Mouse (Mus musculus) heart, embryonic 10.5 days (tissue): ENCODE results near the gene Gipc3. TPM values are rescaled to one million over a fixed set of nuclear protein-coding genes. Genes with fewer than 3 reads are reported as not detected.

Source experiments
- DNase-seq: peaks from one replicate; pipeline ENCODE4 v3.0.0-alpha.2; 2017; ENCODE audit warnings: low spot score
- H3K27ac ChIP-seq: fragments of 300-500 bp; sonication (generic); 2 replicates; pipeline ENCODE4 v1.5.1; 2016; ENCODE audit warnings: mild to moderate bottlenecking
- H3K27me3 ChIP-seq: fragments of 300-500 bp; sonication (generic); 2 replicates; pipeline ENCODE4 v1.6.1; 2016; ENCODE audit warnings: mild to moderate bottlenecking; ENCODE audit not compliant: poor library complexity, insufficient read depth, severe bottlenecking
- H3K36me3 ChIP-seq: fragments of 300-500 bp; sonication (generic); 2 replicates; pipeline ENCODE4 v1.6.1; 2016; ENCODE audit warnings: mild to moderate bottlenecking, moderate library complexity
- H3K4me1 ChIP-seq: fragments of 300-500 bp; sonication (generic); 2 replicates; pipeline ENCODE4 v1.6.1; 2016; ENCODE audit warnings: mild to moderate bottlenecking
- H3K4me3 ChIP-seq: fragments of 300-500 bp; sonication (generic); 2 replicates; pipeline ENCODE4 v1.5.1; 2016; ENCODE audit warnings: mild to moderate bottlenecking, moderate library complexity
- H3K9me3 ChIP-seq: fragments of 300-500 bp; sonication (generic); 2 replicates; pipeline ENCODE4 v1.6.1; 2016; ENCODE audit warnings: mild to moderate bottlenecking, moderate library complexity
- WGBS: fragments of 180-500 bp; shearing (Covaris S2); methylation state at CpG from one replicate; pipeline ENCODE4 v1.1.7; 2016; 5-methylcytosine and 5-hydroxymethylcytosine counted together
- polyA plus RNA-seq: library from polyadenylated mRNA; unstranded; fragments of >200 nt; fragmentation: Nextera tagmentation; extraction: Ambion mirVana; gene quantifications from 2 replicates; pipeline ENCODE4 v1.2.1, GENCODE M21; 2016

Gene Gipc3
- polyA plus RNA-seq, 1 experiment from 2014 or later = not detected

GRCm38 (mm10) chr10:81321436-81321835 is 21.6 kb downstream of the Gipc3 start:
- DNase-seq = no peak
- WGBS = 3% methylated on average over 20 of the region's 20 CpGs
- Histone ChIP-seq H3K4me1 (peaks cover 71% of the 10 kb centered on the region), H3K9me3 (no peaks in the 10 kb centered on the region), H3K36me3 (peaks cover 55% of the 10 kb centered on the region), H3K4me3 (peak overlapping the region; percentile 94), H3K27me3 (no peaks in the 10 kb centered on the region), H3K27ac (peak overlapping the region; percentile 96)

GRCm38 (mm10) chr10:81320550-81321347 is 22.3 kb downstream of the Gipc3 start, which contains the start of gene Cactin:
TSS of gene Cactin (plus strand) at chr10:81321103.
- peak within 1 kb of the TSS; percentile 96 for H3K27ac ChIP-seq
- no peaks in the 10 kb centered on the region for H3K9me3 ChIP-seq
- no peaks in the 10 kb centered on the region for H3K27me3 ChIP-seq
- peaks cover 74% of the 10 kb centered on the region for H3K4me1 ChIP-seq
- under 1% methylated on average over 68 of the region's 68 CpGs for WGBS
- peak within 1 kb of the TSS; percentile 94 for H3K4me3 ChIP-seq
- H3K36me3 ChIP-seq = peaks cover 53% of the 10 kb centered on the region
- DNase-seq = peak; percentile 100

GRCm38 (mm10) chr10:81319741-81320549 is 23.1 kb downstream of the Gipc3 start:
- H3K36me3 ChIP-seq = peaks cover 53% of the 10 kb centered on the region
- peaks cover 68% of the 10 kb centered on the region for H3K4me1 ChIP-seq

GRCm38 (mm10) chr10:81319330-81319699 is 23.8 kb downstream of the Gipc3 start:
- Histone ChIP-seq H3K4me1 (peaks cover 67% of the 10 kb centered on the region), H3K4me3 (peak overlapping the region; percentile 94), H3K27me3 (no peaks in the 10 kb centered on the region), H3K27ac (peak overlapping the region; percentile 96), H3K9me3 (no peaks in the 10 kb centered on the region), H3K36me3 (peaks cover 52% of the 10 kb centered on the region)
- WGBS = 40% methylated on average over 8 of the region's 8 CpGs
- no peak for DNase-seq

More at GRCm38 (mm10) chr10:81319741-81320549, 23.1 kb downstream of the Gipc3 start:
- DNase-seq = no peak
- no peaks in the 10 kb centered on the region for H3K27me3 ChIP-seq
- H3K9me3 ChIP-seq = no peaks in the 10 kb centered on the region
- peak overlapping the region; percentile 96 for H3K27ac ChIP-seq
- WGBS = 2% methylated on average over 38 of the region's 38 CpGs
- peak overlapping the region; percentile 94 for H3K4me3 ChIP-seq

GRCm38 (mm10) chr10:81318589-81319329 is 24.3 kb downstream of the Gipc3 start:
- Histone ChIP-seq H3K4me1 (peaks cover 65% of the 10 kb centered on the region), H3K27me3 (no peaks in the 10 kb centered on the region), H3K4me3 (peak overlapping the region; percentile 94)

GRCm38 (mm10) chr10:81317273-81317672 is 25.8 kb downstream of the Gipc3 start:
- H3K36me3 ChIP-seq = peaks cover 52% of the 10 kb centered on the region
- H3K4me1 ChIP-seq = peaks cover 61% of the 10 kb centered on the region
- DNase-seq = peak; percentile 89
- WGBS = 16% methylated on average over 20 of the region's 20 CpGs
- peak overlapping the region; percentile 49 for H3K4me3 ChIP-seq
- H3K9me3 ChIP-seq = no peaks in the 10 kb centered on the region
- H3K27me3 ChIP-seq = no peaks in the 10 kb centered on the region
- H3K27ac ChIP-seq = peak overlapping the region; percentile 75; the same call in 1 of the 2 replicates

More at GRCm38 (mm10) chr10:81318589-81319329, 24.3 kb downstream of the Gipc3 start:
- Histone ChIP-seq H3K9me3 (no peaks in the 10 kb centered on the region), H3K27ac (peak overlapping the region; percentile 96; the same call in 1 of the 2 replicates), H3K36me3 (peaks cover 52% of the 10 kb centered on the region)
- no peak for DNase-seq
- WGBS = 93% methylated on average over 13 of the region's 13 CpGs

GRCm38 (mm10) chr10:81316338-81317060 is 26.6 kb downstream of the Gipc3 start:
- peaks cover 58% of the 10 kb centered on the region for H3K36me3 ChIP-seq
- H3K27me3 ChIP-seq = no peaks in the 10 kb centered on the region
- H3K4me3 ChIP-seq = peak overlapping the region; percentile 49
- no peaks in the 10 kb centered on the region for H3K9me3 ChIP-seq
- H3K27ac ChIP-seq = peak overlapping the region; percentile 75
- 42% methylated on average over 16 of the region's 16 CpGs for WGBS
- DNase-seq = no peak
- peaks cover 54% of the 10 kb centered on the region for H3K4me1 ChIP-seq

- Histone ChIP-seq H3K36me3 (peaks cover 67% of the 10 kb centered on the region), H3K4me3 (no peak overlapping the region), H3K4me1 (peaks cover 50% of the 10 kb centered on the region), H3K27ac (no peak overlapping the region), H3K9me3 (no peaks in the 10 kb centered on the region), H3K27me3 (no peaks in the 10 kb centered on the region)
- DNase-seq = no peak
- 89% methylated on average over 16 of the region's 16 CpGs for WGBS
Measured at GRCm38 (mm10) chr10:81315587-81315986, 27.5 kb downstream of the Gipc3 start.

GRCm38 (mm10) chr10:81314201-81314600 is 28.9 kb downstream of the Gipc3 start:
- Histone ChIP-seq H3K27me3 (no peaks in the 10 kb centered on the region), H3K4me1 (peaks cover 42% of the 10 kb centered on the region), H3K9me3 (no peaks in the 10 kb centered on the region), H3K36me3 (peaks cover 81% of the 10 kb centered on the region), H3K27ac (no peak overlapping the region), H3K4me3 (no peak overlapping the region)
- no peak for DNase-seq
- 81% methylated on average over 7 of the region's 7 CpGs for WGBS

GRCm38 (mm10) chr10:81313581-81313980 is 29.5 kb downstream of the Gipc3 start:
- DNase-seq = no peak
- no peaks in the 10 kb centered on the region for H3K9me3 ChIP-seq
- WGBS = 94% methylated on average over 13 of the region's 13 CpGs
- H3K4me1 ChIP-seq = peaks cover 36% of the 10 kb centered on the region
- H3K27ac ChIP-seq = no peak overlapping the region
- H3K4me3 ChIP-seq = no peak overlapping the region
- H3K27me3 ChIP-seq = no peaks in the 10 kb centered on the region
- peaks cover 87% of the 10 kb centered on the region for H3K36me3 ChIP-seq

- H3K4me3 ChIP-seq = no peak overlapping the region
- WGBS = 90% methylated on average over 5 of the region's 5 CpGs
- H3K9me3 ChIP-seq = no peaks in the 10 kb centered on the region
- no peak for DNase-seq
- peaks cover 16% of the 10 kb centered on the region for H3K4me1 ChIP-seq
- H3K36me3 ChIP-seq = peaks cover 92% of the 10 kb centered on the region
- H3K27me3 ChIP-seq = no peaks in the 10 kb centered on the region
- H3K27ac ChIP-seq = no peak overlapping the region
Measured at GRCm38 (mm10) chr10:81309571-81309970, 33.5 kb downstream of the Gipc3 start.
